Mouse (Mus musculus) ovary, postnatal 14 days (tissue): ENCODE measurements at regions not wholly inside any gene's neighbourhood (a gene's known extent, or its start where the extent isn't known, plus 50 kb on each side); places are given as distances from the start of the nearest gene placed in this dataset.

Experiments used
- DNase-seq: peaks from one replicate; pipeline ENCODE4 v3.0.0; 2022; ENCODE audit warnings: low spot score

- DNase-seq = no peak
Measured at GRCm38 (mm10) chr9:89858005-89858404, 51.7 kb upstream of the Rasgrf1 start.

GRCm38 (mm10) chr9:89850491-89851282, 59.0 kb upstream of the Rasgrf1 start:
- DNase-seq = no peak

DNA sequence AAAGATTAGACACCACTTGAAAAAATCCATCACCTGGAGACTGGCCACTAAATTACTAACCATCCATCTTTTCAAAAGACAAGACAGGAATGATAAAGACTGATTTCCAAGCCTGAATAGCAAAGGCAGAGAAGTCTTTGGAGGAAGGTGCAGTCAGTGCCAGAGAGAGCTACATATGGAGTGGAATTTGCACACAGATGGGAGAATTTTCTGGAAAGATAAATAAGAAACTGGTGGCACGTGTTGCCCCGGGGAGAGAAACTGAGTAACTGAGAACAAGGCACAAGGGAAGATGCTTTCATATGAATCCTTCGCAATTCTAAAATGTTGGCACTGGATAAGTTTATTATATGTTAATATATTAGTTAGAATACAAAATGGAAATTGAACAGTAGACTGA, 59.8 kb upstream of the Rasgrf1 start:
- DNase-seq = no peak

- no peak for DNase-seq
Measured at GRCm38 (mm10) chr9:89848571-89848970, 61.1 kb upstream of the Rasgrf1 start.

- no peak for DNase-seq
Measured at GRCm38 (mm10) chr9:89846973-89847372, 62.7 kb upstream of the Rasgrf1 start.

DNA sequence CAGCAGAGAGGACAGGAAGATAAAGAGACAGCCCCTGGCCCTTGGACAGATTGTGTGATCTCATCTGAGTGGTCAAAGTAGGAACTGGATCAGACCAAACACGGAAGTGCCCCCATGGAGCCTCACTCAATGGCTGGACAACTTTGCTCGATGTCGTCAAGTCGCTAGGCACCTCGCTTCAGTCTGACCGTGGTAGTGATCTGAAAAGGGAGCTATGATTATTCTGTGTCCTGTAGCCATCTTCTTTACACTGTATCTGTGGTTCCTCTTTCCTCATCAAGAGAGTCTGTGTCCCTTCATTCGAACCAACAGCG, 67.0 kb upstream of the Rasgrf1 start:
- DNase-seq = no peak

DNA sequence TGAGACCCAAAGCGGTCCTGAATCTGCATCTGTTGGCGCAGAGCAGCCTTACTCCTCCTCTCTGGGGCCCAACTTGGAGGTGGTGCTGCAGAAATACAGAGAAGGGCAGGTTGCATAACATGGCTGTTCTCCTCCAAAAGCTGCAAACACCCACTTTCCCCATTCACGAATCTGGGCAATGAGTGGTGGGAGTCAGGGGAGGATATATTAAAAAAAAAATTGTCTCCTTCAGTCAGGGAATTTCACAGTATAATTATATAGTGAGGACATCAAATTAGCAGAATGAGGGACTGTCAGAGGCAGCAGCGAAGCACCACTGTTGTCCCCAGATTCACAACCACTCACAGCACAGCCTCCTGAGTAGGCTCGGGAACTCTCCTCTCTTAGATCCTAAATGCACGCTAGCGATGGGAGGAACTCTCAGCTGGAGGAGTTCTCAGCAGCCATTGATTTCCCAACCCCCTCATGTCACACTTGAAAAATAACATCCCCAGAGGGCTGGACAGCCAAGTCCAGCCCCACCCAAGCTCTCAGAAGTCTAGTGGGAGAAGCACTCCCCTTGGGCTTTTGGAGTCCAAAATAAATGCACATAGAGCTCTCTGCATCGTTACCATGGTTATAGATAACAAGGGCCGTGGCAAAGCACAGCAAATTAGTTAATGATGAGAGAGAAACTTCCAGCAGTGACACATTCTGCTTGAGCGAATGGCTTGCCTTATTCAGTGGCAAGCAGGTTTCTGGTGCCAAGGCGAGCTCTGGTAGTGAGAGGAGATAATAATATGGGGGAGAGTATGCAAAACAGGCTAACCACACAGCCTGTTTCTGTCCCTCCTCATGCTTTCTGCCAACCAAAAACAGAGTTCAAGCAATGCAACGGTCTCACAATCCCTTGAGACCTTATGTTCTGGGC, 67.6 kb upstream of the Rasgrf1 start:
- DNase-seq = no peak

DNA sequence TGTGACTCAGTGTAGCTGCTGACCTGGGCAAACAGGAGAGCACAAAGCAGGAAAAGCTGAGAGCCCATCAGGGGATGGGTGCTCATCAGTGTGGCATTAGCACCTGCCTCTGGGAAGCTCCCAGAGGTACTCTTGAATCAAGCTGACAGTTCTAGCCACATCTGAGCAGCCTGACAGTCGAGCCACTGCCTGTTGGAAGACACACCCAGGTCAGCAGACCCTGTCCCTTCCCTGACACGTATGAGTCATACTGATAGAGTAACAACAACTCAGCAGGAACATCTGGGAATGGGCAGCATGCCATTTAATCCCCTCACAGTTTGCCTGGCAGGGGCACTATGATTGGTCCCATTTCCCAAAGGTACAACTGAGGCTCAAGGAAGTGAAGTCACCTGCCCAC, 68.3 kb upstream of the Rasgrf1 start:
- no peak for DNase-seq

- no peak for DNase-seq
Measured at GRCm38 (mm10) chr9:89836454-89837245, 73.1 kb upstream of the Rasgrf1 start.

GRCm38 (mm10) chr9:89833596-89833995, 76.1 kb upstream of the Rasgrf1 start:
- DNase-seq = no peak

GRCm38 (mm10) chr9:89831855-89832254, 77.9 kb upstream of the Rasgrf1 start:
- DNase-seq = no peak

DNA sequence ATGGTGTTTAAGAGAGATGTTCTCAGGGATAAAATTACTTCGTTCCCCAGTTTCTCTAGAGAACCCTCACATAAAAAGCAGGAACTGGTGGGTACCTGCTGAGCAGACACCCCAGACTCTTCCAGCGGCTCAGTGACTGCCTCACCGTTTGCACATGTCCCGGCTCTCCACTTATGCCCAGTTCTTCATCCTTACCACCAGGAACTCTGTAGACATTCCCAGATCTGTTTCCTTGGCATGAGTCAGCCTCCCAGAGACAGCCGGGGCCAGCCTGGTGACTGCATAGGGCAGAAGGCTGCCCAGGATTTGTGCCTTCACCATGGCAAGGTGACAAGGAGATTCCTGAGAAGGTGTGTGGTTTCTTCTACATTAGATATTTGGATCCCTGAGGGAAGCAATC, 81.6 kb upstream of the Rasgrf1 start:
- no peak for DNase-seq

DNA sequence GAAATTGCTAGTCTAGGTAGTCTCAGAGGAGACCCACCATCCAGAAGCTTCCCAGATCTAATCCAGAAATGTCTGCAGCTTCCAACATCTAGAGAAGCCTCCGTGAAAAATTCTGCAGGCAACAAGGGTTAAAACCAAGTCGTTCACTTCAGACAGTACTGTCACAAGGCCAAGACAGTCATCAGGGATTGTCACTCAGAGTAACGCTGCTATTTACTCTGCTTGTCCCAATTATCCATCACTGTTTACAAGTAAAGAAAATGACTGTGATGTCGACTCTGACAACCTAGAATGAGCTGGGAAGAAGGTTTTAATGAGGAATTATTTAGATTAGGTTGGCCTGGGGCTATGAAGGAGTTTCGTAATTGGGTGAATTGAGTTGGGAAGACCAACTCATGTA, 82.1 kb upstream of the Rasgrf1 start:
- no peak for DNase-seq

- peak; percentile 84 for DNase-seq
Measured at GRCm38 (mm10) chr9:89826712-89827548, 82.8 kb upstream of the Rasgrf1 start.

DNA sequence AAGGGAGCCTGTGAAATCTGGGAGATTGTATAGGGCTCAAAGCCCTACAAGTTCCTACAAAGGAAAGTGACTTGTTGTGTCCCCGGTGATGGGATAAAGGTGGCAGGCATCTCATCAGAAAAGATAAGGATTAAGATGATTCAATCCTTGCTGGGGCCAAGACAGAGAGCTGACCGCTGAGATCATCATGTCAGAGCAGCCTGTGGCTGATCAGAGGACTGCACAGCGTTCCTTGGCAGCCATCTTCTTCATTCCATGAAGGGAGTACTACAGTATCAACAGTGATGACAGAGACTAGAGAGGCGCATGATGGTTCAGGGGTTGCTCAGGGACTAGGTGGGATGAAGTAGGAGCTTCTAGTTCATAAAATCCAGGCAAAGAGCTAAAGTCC, 83.6 kb upstream of the Ankrd34c start:
- DNase-seq = no peak

GRCm38 (mm10) chr9:89821109-89821852, 83.0 kb upstream of the Ankrd34c start:
- DNase-seq = no peak

GRCm38 (mm10) chr9:89813616-89814318, 75.5 kb upstream of the Ankrd34c start:
- no peak for DNase-seq

DNA sequence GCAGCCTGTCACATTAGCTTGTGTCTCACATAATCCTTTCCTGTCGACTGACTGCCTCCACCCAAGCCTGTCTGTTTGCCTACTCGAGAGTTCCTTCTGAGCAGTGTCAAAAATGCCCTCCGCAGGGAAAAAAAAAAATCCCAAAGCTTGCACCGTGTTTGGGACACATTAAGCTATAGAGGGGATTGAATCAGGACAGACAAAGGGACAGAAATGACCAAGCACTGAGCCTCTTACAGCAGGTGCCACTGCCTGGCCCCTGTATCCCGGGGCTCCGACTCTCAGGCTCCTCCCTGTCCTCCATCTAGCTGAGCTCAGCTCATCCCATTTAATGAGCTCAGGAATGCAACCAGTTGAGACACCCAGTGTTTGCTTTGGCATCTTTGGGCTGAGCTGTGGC, 69.1 kb upstream of the Ankrd34c start:
- DNase-seq = no peak

DNA sequence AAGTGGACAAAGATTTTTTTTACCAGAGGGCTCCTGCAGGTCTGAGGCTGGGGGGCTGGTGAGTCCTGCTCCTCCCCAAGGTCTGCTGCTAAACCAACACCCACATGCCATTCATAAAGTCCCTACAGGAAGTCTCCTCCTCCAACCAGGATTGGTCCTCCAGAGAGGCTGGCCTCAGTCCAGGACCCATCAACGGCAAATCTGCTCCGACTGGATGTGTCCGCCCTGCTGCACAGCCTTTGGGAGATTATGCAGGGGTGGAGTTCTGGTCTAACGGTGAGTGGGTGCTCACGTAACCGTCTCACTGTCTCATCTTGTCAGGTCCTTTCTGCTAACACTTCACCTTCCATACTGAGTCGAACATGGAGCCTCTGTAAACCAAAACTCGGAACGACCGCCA, 64.4 kb upstream of the Ankrd34c start:
- DNase-seq = no peak

DNA sequence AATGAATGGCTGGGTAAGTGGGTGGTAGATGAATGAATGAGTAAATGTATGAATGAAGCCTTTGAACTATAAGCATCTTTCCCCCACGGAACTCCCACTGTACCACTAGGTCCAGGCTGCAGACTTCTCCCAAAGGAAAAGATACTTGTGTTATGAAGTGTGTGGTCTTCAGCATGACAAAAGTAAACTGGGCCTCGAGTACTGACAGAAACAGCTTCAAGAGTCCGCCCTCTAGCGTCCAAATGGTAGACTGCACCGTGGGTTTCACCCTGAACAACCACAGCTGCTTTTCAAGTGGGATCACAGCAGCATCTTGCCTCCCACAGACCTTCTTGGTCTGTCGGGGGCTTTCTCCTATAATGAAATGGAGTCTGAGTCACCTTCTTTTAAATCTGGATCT, 54.7 kb upstream of the Ankrd34c start:
- DNase-seq = peak; percentile 50
